Mouse (Mus musculus) WW6 (cell line): Measurements from ENCODE around the gene Rab8a.

Experiments
- DNase-seq: peaks from one replicate; pipeline ENCODE4 v3.0.0-alpha.2; 2013; ENCODE audit warnings: low read depth, low spot score

Rab8a gene

GRCm38 (mm10) chr8:72211846-72212245 lies 50.8 kb downstream of the Rab8a start:
- no peak for DNase-seq

GRCm38 (mm10) chr8:72212751-72213150 lies 51.8 kb downstream of the Rab8a start, which contains the start of gene Cib3:
Cib3 (minus strand) TSS chr8:72212837.
- DNase-seq, result no peak

- no peak for DNase-seq
Observed at GRCm38 (mm10) chr8:72213536-72213935, 52.5 kb downstream of the Rab8a start, which contains the start of gene Gm11034. Gm11034 (minus strand) TSS chr8:72213636.

- DNase-seq, result no peak
Observed at GRCm38 (mm10) chr8:72215060-72215459, 54.1 kb downstream of the Rab8a start.

GRCm38 (mm10) chr8:72215871-72216270 lies 54.9 kb downstream of the Rab8a start:
- DNase-seq, result no peak

GRCm38 (mm10) chr8:72218781-72219540 lies 58.0 kb downstream of the Rab8a start:
- DNase-seq, result no peak

GRCm38 (mm10) chr8:72219541-72220363 lies 58.8 kb downstream of the Rab8a start, which contains the start of gene Fam32a:
Fam32a (plus strand) TSS chr8:72219730.
- peak; percentile 99 for DNase-seq

GRCm38 (mm10) chr8:72220758-72221157 lies 59.8 kb downstream of the Rab8a start:
- no peak for DNase-seq

- no peak for DNase-seq
Observed at GRCm38 (mm10) chr8:72222656-72223055, 61.7 kb downstream of the Rab8a start.
